Mouse (Mus musculus) stomach, postnatal 0 days (tissue): ENCODE measurements around the gene Gcsh. TPM values are rescaled to one million over a fixed set of nuclear protein-coding genes. Genes with fewer than 3 reads are reported as not detected.
A peak's percentile ranks its signal among the peaks of the same experiment; 100 is the strongest.

Experiments
- ATAC-seq: fragments of 200-750 bp; cut with Nextera tagmentation; 2 replicates; pipeline ENCODE4 v1.8.0; 2017; ENCODE audit not compliant: low FRiP score, low TSS enrichment
- DNase-seq: peaks from one replicate; pipeline ENCODE4 v3.0.0-alpha.2; 2016; ENCODE audit warnings: low spot score
- H3K27ac ChIP-seq: fragments of 300-500 bp; sonication (generic); replicated peaks from 2 replicates; pipeline ENCODE4 v1.5.1; 2014; ENCODE audit warnings: mild to moderate bottlenecking, control low read depth
- H3K27me3 ChIP-seq: fragments of 300-500 bp; sonication (generic); 2 replicates; pipeline ENCODE4 v1.6.1; 2014; ENCODE audit warnings: low read length; ENCODE audit not compliant: control insufficient read depth, insufficient read depth
- H3K36me3 ChIP-seq: fragments of 300-500 bp; sonication (generic); 2 replicates; pipeline ENCODE4 v1.6.1; 2014; ENCODE audit warnings: low read length, mixed read lengths; ENCODE audit not compliant: control insufficient read depth, insufficient read depth
- H3K4me1 ChIP-seq: fragments of 300-500 bp; sonication (generic); replicated peaks from 2 replicates; pipeline ENCODE4 v1.6.1; 2014; ENCODE audit warnings: antibody characterized with exemption; ENCODE audit not compliant: control insufficient read depth, insufficient read depth
- H3K4me2 ChIP-seq: fragments of 300-500 bp; sonication (generic); replicated peaks from 2 replicates; pipeline ENCODE4 v1.6.1; 2014; ENCODE audit warnings: low read depth, mild to moderate bottlenecking, control low read depth, moderate library complexity
- H3K4me3 ChIP-seq: fragments of 300-500 bp; sonication (generic); 2 replicates; pipeline ENCODE4 v1.5.1; 2014; ENCODE audit warnings: low read depth, low read length, control low read depth
- H3K9ac ChIP-seq: fragments of 300-500 bp; sonication (generic); 2 replicates; pipeline ENCODE4 v1.6.1; 2014; ENCODE audit warnings: mild to moderate bottlenecking, low read length, control low read depth, mixed read lengths
- H3K9me3 ChIP-seq: fragments of 300-500 bp; sonication (generic); 2 replicates; pipeline ENCODE4 v1.6.1; 2016; ENCODE audit warnings: low read length; ENCODE audit not compliant: control insufficient read depth
- CTCF ChIP-seq: IDR thresholded peaks from 2 replicates; pipeline ENCODE4 v1.5.1; 2016; ENCODE audit warnings: antibody characterized with exemption, low read depth, mild to moderate bottlenecking, moderate library complexity
- EP300 ChIP-seq: optimal IDR thresholded peaks from 2 replicates; pipeline ENCODE3; 2016; ENCODE audit warnings: antibody characterized with exemption
- WGBS: fragments of 180-500 bp; shearing (Covaris S2); extraction: QIAGEN DNeasy Blood & Tissue Kit; methylation state at CpG from one replicate; pipeline ENCODE4 v1.1.7; 2014; 5-methylcytosine and 5-hydroxymethylcytosine counted together
- polyA plus RNA-seq: library from polyadenylated mRNA; unstranded; fragments of >200 nt; fragmentation: Nextera tagmentation; extraction: Ambion mirVana; gene quantifications from 2 replicates; pipeline ENCODE4 v1.2.1, GENCODE M21; 2015

Gcsh gene
- polyA plus RNA-seq, 1 experiment from 2014 or later, result 89.3 TPM

GRCm38 (mm10) chr8:117028686-117029085 lies 35.3 kb upstream of the Gcsh start:
- Histone ChIP-seq H3K27ac (no peak overlapping the region), H3K4me3 (no peak overlapping the region), H3K4me1 (no peaks in the 10 kb centered on the region), H3K9me3 (no peaks in the 10 kb centered on the region), H3K9ac (no peak overlapping the region), H3K27me3 (no peaks in the 10 kb centered on the region), H3K36me3 (no peaks in the 10 kb centered on the region), H3K4me2 (no peak overlapping the region)
- DNase-seq (no peak), ATAC-seq (no peak)
- WGBS, result 94% methylated on average over 10 of the region's 10 CpGs
- TF ChIP-seq EP300 (no peak), CTCF (no peak)

GRCm38 (mm10) chr8:117027601-117028000 lies 34.3 kb upstream of the Gcsh start:
- 86% methylated on average over 5 of the region's 5 CpGs for WGBS
- Histone ChIP-seq H3K9ac (no peak overlapping the region), H3K4me2 (no peak overlapping the region), H3K4me1 (no peaks in the 10 kb centered on the region), H3K36me3 (no peaks in the 10 kb centered on the region), H3K27me3 (no peaks in the 10 kb centered on the region), H3K4me3 (no peak overlapping the region), H3K27ac (no peak overlapping the region), H3K9me3 (no peaks in the 10 kb centered on the region)
- no peak for ATAC-seq
- TF ChIP-seq EP300 (no peak), CTCF (no peak)
- DNase-seq, result no peak

- no peak overlapping the region for H3K4me3 ChIP-seq
- 52% methylated on average over 1 of the region's 1 CpGs for WGBS
- H3K27me3 ChIP-seq, result no peaks in the 10 kb centered on the region
- no peaks in the 10 kb centered on the region for H3K36me3 ChIP-seq
- H3K9ac ChIP-seq, result no peak overlapping the region
- TF ChIP-seq EP300 (no peak), CTCF (peak; percentile 35; the same call in 1 of the 2 replicates)
- H3K27ac ChIP-seq, result no peak overlapping the region
- DNase-seq (no peak), ATAC-seq (no peak)
- H3K4me1 ChIP-seq, result no peaks in the 10 kb centered on the region
- H3K9me3 ChIP-seq, result no peaks in the 10 kb centered on the region
- H3K4me2 ChIP-seq, result no peak overlapping the region
These were observed 29.1 kb upstream of the Gcsh start for GRCm38 (mm10) chr8:117022297-117022993.

- TF ChIP-seq EP300 (no peak), CTCF (no peak)
- Histone ChIP-seq H3K9ac (no peak overlapping the region), H3K36me3 (no peaks in the 10 kb centered on the region), H3K4me3 (no peak overlapping the region), H3K27me3 (no peaks in the 10 kb centered on the region), H3K4me2 (no peak overlapping the region), H3K9me3 (no peaks in the 10 kb centered on the region), H3K27ac (no peak overlapping the region), H3K4me1 (no peaks in the 10 kb centered on the region)
- ATAC-seq (no peak), DNase-seq (no peak)
- 70% methylated on average over 18 of the region's 18 CpGs for WGBS
These were observed 26.3 kb upstream of the Gcsh start for GRCm38 (mm10) chr8:117019323-117020275.

GRCm38 (mm10) chr8:117017896-117018295 lies 24.6 kb upstream of the Gcsh start:
- 86% methylated on average over 4 of the region's 4 CpGs for WGBS
- no peak for DNase-seq
- ATAC-seq, result no peak
- no peak overlapping the region for H3K9ac ChIP-seq
- H3K27ac ChIP-seq, result no peak overlapping the region
- H3K9me3 ChIP-seq, result no peaks in the 10 kb centered on the region
- H3K4me3 ChIP-seq, result no peak overlapping the region
- H3K36me3 ChIP-seq, result no peaks in the 10 kb centered on the region
- H3K4me2 ChIP-seq, result no peak overlapping the region
- H3K27me3 ChIP-seq, result no peaks in the 10 kb centered on the region
- TF ChIP-seq CTCF, result no peak
- TF ChIP-seq EP300, result no peak
- no peaks in the 10 kb centered on the region for H3K4me1 ChIP-seq

GRCm38 (mm10) chr8:117017006-117017405 lies 23.7 kb upstream of the Gcsh start:
- no peaks in the 10 kb centered on the region for H3K9me3 ChIP-seq
- no peaks in the 10 kb centered on the region for H3K27me3 ChIP-seq
- 65% methylated on average over 8 of the region's 8 CpGs for WGBS
- no peak overlapping the region for H3K4me2 ChIP-seq
- no peak overlapping the region for H3K4me3 ChIP-seq
- DNase-seq, result no peak
- no peaks in the 10 kb centered on the region for H3K36me3 ChIP-seq
- no peaks in the 10 kb centered on the region for H3K4me1 ChIP-seq
- H3K9ac ChIP-seq, result no peak overlapping the region
- no peak overlapping the region for H3K27ac ChIP-seq
- no peak for TF ChIP-seq CTCF
- TF ChIP-seq EP300, result no peak
- ATAC-seq, result no peak
